Mouse (Mus musculus) lung, embryonic 15.5 days (tissue): ENCODE results near the gene Rhobtb1. TPM values are rescaled to one million over a fixed set of nuclear protein-coding genes. Genes with fewer than 3 reads are reported as not detected.
A peak's percentile ranks its signal among the peaks of the same experiment; 100 is the strongest.

Experiments
- ATAC-seq: fragments of 200-750 bp; cut with Nextera tagmentation; 2 replicates; pipeline ENCODE4 v1.8.0; 2017; ENCODE audit warnings: moderate number of reproducible peaks, borderline replicate concordance; ENCODE audit not compliant: low FRiP score, low TSS enrichment; ENCODE audit errors: extremely low read depth
- H3K27ac ChIP-seq: fragments of 300-500 bp; sonication (generic); 2 replicates; pipeline ENCODE4 v1.5.1; 2015; ENCODE audit warnings: moderate library complexity, mild to moderate bottlenecking, inconsistent platforms
- H3K27me3 ChIP-seq: fragments of 300-500 bp; sonication (generic); 2 replicates; pipeline ENCODE4 v1.6.1; 2015; ENCODE audit warnings: inconsistent platforms
- H3K36me3 ChIP-seq: fragments of 300-500 bp; sonication (generic); 2 replicates; pipeline ENCODE4 v1.6.1; 2015; ENCODE audit warnings: inconsistent platforms
- H3K4me1 ChIP-seq: fragments of 300-500 bp; sonication (generic); 2 replicates; pipeline ENCODE4 v1.6.1; 2015; ENCODE audit warnings: inconsistent platforms
- H3K4me2 ChIP-seq: fragments of 300-500 bp; sonication (generic); 2 replicates; pipeline ENCODE4 v1.6.1; 2015; ENCODE audit warnings: inconsistent platforms, mild to moderate bottlenecking, moderate library complexity
- H3K4me3 ChIP-seq: fragments of 300-500 bp; sonication (generic); 2 replicates; pipeline ENCODE4 v1.5.1; 2015; ENCODE audit warnings: mild to moderate bottlenecking, inconsistent platforms
- H3K9ac ChIP-seq: fragments of 300-500 bp; sonication (generic); 2 replicates; pipeline ENCODE4 v1.6.1; 2015; ENCODE audit warnings: inconsistent platforms
- H3K9me3 ChIP-seq: fragments of 300-500 bp; sonication (generic); 2 replicates; pipeline ENCODE4 v1.6.1; 2016; ENCODE audit warnings: inconsistent platforms
- WGBS: fragments of 180-500 bp; shearing (Covaris S2); methylation state at CpG from one replicate; pipeline ENCODE4 v1.1.7; 2015; 5-methylcytosine and 5-hydroxymethylcytosine counted together
- polyA plus RNA-seq: library from polyadenylated mRNA; unstranded; fragments of >200 nt; fragmentation: Nextera tagmentation; extraction: Ambion mirVana; gene quantifications from 2 replicates; pipeline ENCODE4 v1.2.1, GENCODE M21; 2015

The Rhobtb1 gene
- polyA plus RNA-seq, 1 experiment from 2014 or later: 15.7 TPM

DNA sequence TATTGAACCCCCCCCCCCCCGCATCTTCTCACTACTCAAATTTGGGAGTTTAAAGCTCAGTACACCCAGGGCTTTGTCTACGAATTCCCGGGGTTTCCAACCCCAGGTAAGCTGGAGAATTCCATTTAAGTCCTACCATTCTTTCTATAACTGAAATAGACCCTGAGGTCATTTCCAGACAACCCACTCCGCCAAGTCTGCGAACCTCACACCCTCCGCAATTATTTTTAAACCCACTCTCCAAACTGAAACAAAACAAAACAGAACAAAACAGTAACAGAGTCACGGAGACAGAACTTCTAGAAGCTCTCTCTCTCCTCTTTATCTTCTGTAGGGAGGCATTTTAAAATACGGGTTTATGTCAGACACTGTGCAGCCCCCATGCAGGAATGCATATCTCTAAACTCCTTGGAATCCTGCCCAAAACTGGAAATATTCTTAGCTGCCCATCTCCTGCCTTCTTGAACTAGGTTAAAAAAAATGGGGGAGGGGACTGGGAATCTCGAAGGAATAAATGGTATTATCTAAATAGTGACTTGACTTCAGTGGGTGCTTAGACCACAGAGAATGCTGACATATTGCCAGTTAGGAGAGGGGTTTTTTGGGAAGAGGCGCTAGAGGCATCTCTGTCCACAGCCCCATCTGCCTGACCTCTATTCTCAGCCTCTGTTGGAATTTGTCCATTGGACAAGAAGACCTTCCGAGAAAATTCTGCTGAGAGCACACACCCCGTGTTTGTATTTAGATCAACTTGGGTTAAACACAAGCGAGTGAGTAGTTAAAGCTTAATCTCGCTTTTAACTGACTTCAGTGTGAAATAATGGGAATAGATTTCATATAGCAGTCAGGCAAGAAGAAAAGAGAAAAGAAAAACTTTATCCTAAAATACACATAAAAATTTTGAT lies 111.9 kb downstream of the Rhobtb1 start:
- no peak overlapping the region for H3K9ac ChIP-seq
- H3K4me3 ChIP-seq: 0 out of 2 replicates have a peak overlapping the region, but pooled peaks have one; percentile 1
- peak overlapping the region; percentile 46; the same call in 1 of the 2 replicates for H3K27ac ChIP-seq
- peaks cover 28% of the 10 kb centered on the region for H3K4me1 ChIP-seq
- H3K27me3 ChIP-seq: no peaks in the 10 kb centered on the region
- 37% methylated on average over 14 of the region's 14 CpGs for WGBS
- no peak for ATAC-seq
- H3K36me3 ChIP-seq: no peaks in the 10 kb centered on the region
- H3K4me2 ChIP-seq: peak overlapping the region; percentile 28
- H3K9me3 ChIP-seq: no peaks in the 10 kb centered on the region

DNA sequence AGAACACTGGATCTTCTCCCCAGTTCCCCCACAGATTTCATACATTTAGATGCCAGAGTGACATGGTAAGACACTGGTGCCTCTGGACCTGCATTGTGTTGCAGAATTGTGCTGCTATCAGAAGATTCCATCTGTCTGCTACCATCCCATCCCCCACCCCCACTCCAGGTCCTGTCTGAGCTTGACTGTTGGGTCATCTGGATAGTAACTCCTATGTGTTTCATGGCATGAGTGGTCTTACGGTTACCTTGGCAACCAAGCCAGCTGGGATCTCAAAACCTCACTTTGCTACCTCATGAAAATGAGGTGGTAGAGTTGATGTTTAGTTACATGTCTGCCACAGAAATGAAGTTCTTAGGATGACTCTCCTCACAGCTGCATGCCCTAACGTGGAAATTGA lies 112.7 kb downstream of the Rhobtb1 start:
- ATAC-seq: no peak
- no peaks in the 10 kb centered on the region for H3K9me3 ChIP-seq

DNA sequence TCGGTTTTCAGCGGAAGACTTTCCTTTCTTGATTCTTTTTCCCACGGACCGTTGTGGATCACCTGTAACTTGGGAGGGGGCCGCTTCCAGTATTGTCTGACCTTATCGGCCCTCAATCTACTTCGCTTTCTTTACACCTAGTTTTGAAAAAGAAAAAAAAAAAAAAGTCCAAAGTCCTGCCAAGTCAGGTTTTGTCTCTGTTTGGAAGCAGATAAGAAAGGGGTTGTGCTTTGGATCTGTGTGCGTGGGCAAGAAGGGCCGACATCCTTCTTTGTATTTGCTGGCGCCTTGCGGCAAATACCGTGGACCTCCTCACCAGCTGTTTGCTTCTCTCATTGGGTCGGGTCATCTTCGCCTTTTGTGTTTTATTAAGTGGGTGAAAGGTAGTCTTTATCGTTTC lies 114.2 kb downstream of the Rhobtb1 start:
- Histone ChIP-seq H3K9ac (no peak overlapping the region), H3K27ac (no peak overlapping the region), H3K27me3 (no peaks in the 10 kb centered on the region), H3K4me3 (no peak overlapping the region), H3K4me2 (no peak overlapping the region; the same call in 1 of the 2 replicates), H3K9me3 (no peaks in the 10 kb centered on the region), H3K36me3 (peaks cover 10% of the 10 kb centered on the region), H3K4me1 (peaks cover 28% of the 10 kb centered on the region)
- ATAC-seq: no peak
- WGBS: 57% methylated on average over 15 of the region's 15 CpGs

More for the DNA sequence above, 112.7 kb downstream of the Rhobtb1 start:
- no peak overlapping the region for H3K4me2 ChIP-seq
- H3K27me3 ChIP-seq: no peaks in the 10 kb centered on the region
- H3K27ac ChIP-seq: no peak overlapping the region
- no peak overlapping the region for H3K9ac ChIP-seq
- 32% methylated on average over 2 of the region's 2 CpGs for WGBS
- no peak overlapping the region for H3K4me3 ChIP-seq
- H3K36me3 ChIP-seq: 0 out of 2 replicates have a peak, but pooled peaks cover under 1% of the 10 kb centered on the region
- H3K4me1 ChIP-seq: peaks cover 28% of the 10 kb centered on the region

- Histone ChIP-seq H3K27me3 (no peaks in the 10 kb centered on the region), H3K4me3 (no peak overlapping the region), H3K9me3 (no peaks in the 10 kb centered on the region), H3K4me2 (no peak overlapping the region), H3K27ac (no peak overlapping the region), H3K36me3 (peaks cover 17% of the 10 kb centered on the region), H3K4me1 (peaks cover 18% of the 10 kb centered on the region), H3K9ac (no peak overlapping the region)
- no peak for ATAC-seq
- 62% methylated on average over 10 of the region's 10 CpGs for WGBS
Measured at GRCm38 (mm10) chr10:69268061-69268643, 116.9 kb downstream of the Rhobtb1 start.

DNA sequence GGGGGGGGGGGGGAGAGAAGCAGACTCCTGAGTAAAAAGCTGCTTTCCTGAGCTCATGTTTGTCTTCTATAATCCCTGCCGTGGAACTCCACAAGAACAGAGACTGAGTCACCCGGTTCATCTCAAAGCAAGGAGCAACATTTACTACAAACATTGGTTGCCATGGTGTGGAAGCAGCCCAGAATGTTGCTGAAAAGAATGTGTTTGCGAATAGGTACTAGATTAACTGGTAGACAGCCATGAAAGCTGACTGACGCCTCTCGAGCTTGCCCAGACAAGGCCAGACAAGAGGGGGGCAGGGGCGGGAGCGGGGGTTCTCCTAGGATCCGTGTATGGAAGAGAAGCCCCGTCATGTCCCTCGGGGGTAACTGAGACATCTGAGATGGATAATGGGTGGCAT lies 120.2 kb downstream of the Rhobtb1 start:
- no peak for ATAC-seq
- Histone ChIP-seq H3K9me3 (no peaks in the 10 kb centered on the region), H3K27me3 (no peaks in the 10 kb centered on the region), H3K4me1 (no peaks in the 10 kb centered on the region; the same call in 1 of the 2 replicates), H3K4me3 (no peak overlapping the region), H3K4me2 (no peak overlapping the region), H3K27ac (no peak overlapping the region), H3K36me3 (peaks cover 17% of the 10 kb centered on the region), H3K9ac (no peak overlapping the region)
- WGBS: 63% methylated on average over 10 of the region's 10 CpGs

GRCm38 (mm10) chr10:69274275-69274674 lies 123.0 kb downstream of the Rhobtb1 start:
- no peak overlapping the region for H3K27ac ChIP-seq
- ATAC-seq: no peak
- H3K36me3 ChIP-seq: peaks cover 17% of the 10 kb centered on the region
- H3K9ac ChIP-seq: no peak overlapping the region
- H3K27me3 ChIP-seq: no peaks in the 10 kb centered on the region
- no peak overlapping the region for H3K4me2 ChIP-seq
- no peak overlapping the region for H3K4me3 ChIP-seq
- WGBS: 66% methylated on average over 5 of the region's 5 CpGs
- no peaks in the 10 kb centered on the region; the same call in 1 of the 2 replicates for H3K4me1 ChIP-seq
- no peaks in the 10 kb centered on the region for H3K9me3 ChIP-seq

- 0 out of 2 replicates have a peak, but pooled peaks have one; percentile 46 for ATAC-seq
- Histone ChIP-seq H3K27ac (no peak overlapping the region), H3K4me2 (no peak overlapping the region), H3K9ac (no peak overlapping the region), H3K9me3 (no peaks in the 10 kb centered on the region), H3K4me1 (no peaks in the 10 kb centered on the region; the same call in 1 of the 2 replicates), H3K27me3 (no peaks in the 10 kb centered on the region), H3K4me3 (no peak overlapping the region), H3K36me3 (peaks cover 22% of the 10 kb centered on the region)
Measured at GRCm38 (mm10) chr10:69274705-69275104, 123.5 kb downstream of the Rhobtb1 start.

GRCm38 (mm10) chr10:69275811-69276775 lies 124.9 kb downstream of the Rhobtb1 start:
- Histone ChIP-seq H3K27me3 (no peaks in the 10 kb centered on the region), H3K27ac (no peak overlapping the region), H3K36me3 (peaks cover 19% of the 10 kb centered on the region; the same call in 1 of the 2 replicates), H3K4me2 (no peak overlapping the region), H3K9me3 (no peaks in the 10 kb centered on the region), H3K4me3 (no peak overlapping the region), H3K9ac (no peak overlapping the region), H3K4me1 (no peaks in the 10 kb centered on the region; the same call in 1 of the 2 replicates)
- no peak for ATAC-seq
- 64% methylated on average over 12 of the region's 12 CpGs for WGBS

- Histone ChIP-seq H3K9ac (no peak overlapping the region), H3K9me3 (no peaks in the 10 kb centered on the region), H3K4me3 (no peak overlapping the region), H3K4me1 (no peaks in the 10 kb centered on the region; the same call in 1 of the 2 replicates), H3K4me2 (no peak overlapping the region), H3K27me3 (no peaks in the 10 kb centered on the region), H3K27ac (no peak overlapping the region), H3K36me3 (peaks cover 23% of the 10 kb centered on the region; the same call in 1 of the 2 replicates)
- ATAC-seq: no peak
- 81% methylated on average over 9 of the region's 9 CpGs for WGBS
Measured at GRCm38 (mm10) chr10:69276920-69277435, 125.7 kb downstream of the Rhobtb1 start.

DNA sequence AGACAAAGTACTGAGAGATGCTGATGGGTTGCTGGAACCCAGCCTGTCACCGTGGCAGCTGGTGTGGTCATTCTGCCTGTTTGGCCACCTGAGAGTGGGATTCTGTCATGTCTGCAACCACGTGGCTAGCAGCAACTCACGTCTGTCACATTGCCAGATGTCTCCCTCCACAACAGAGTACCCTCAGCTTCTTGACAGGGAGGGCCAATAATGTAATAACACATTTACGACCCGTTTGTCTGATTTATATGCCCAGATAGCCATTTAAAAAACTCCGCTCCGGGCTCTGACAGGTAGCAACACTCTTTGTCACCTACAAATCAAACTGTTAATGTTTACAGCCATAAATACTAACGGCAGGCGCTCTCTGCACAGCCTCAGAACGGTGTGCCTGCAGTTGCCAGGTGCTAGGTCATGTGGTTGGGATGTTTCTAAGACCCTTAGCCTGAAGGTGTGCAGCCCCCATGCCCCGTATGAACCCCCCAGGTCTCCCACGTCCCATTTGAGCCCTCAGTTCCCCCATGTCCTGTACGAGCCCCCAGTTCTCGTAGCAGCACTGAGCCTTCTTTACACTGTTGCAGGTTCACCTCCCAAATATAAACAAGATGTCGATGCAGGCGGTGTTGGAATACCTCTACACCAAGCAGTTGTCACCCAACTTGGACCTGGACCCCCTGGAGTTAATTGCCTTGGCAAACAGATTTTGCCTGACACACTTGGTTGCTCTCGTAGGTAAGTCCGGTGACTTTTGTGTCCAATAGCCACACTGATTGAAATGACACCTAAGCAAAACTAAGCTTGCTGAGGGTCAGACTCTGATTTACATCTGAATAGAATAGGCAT lies 127.8 kb downstream of the Rhobtb1 start:
- Histone ChIP-seq H3K9me3 (no peaks in the 10 kb centered on the region), H3K9ac (no peak overlapping the region), H3K36me3 (peaks cover 18% of the 10 kb centered on the region; the same call in 1 of the 2 replicates), H3K4me2 (no peak overlapping the region), H3K4me3 (no peak overlapping the region), H3K4me1 (no peaks in the 10 kb centered on the region; the same call in 1 of the 2 replicates), H3K27me3 (no peaks in the 10 kb centered on the region), H3K27ac (no peak overlapping the region)
- ATAC-seq: no peak
- 65% methylated on average over 18 of the region's 18 CpGs for WGBS
